Mouse (Mus musculus) T-cell, adult 66 days (primary cell): ENCODE data around the gene Card6. TPM values are rescaled to one million over a fixed set of nuclear protein-coding genes. Genes with fewer than 3 reads are reported as not detected.

Source experiments
- total RNA-seq, 2 experiments: library from RNA; stranded (reverse); gene quantifications; 3 replicates in 1 of 2; 4 replicates in 1 of 2; pipeline ENCODE4 v1.2.4; 2023

The Card6 gene
- total RNA-seq = 10 to 100 TPM; 77.3 to 77.4 TPM

GRCm38 (mm10) chr15:5107686-5108654 is at the start of gene Card6:
TSS of gene Card6 (minus strand) at chr15:5108539.

GRCm38 (mm10) chr15:5143361-5144020 is 35.2 kb upstream of the Card6 start, which contains the start of gene Prkaa1:
TSS of gene Prkaa1 (plus strand) at chr15:5143861.

GRCm38 (mm10) chr15:5116270-5117030 is 8.1 kb upstream of the Card6 start, which contains the start of gene Rpl37:
TSS of gene Rpl37 (plus strand) at chr15:5116645.

GRCm38 (mm10) chr15:5063635-5064034 is 44.7 kb downstream of the Card6 start, which contains the start of gene C7:
TSS of gene C7 (minus strand) at chr15:5063740.

Other genes starting within 250 kb of the Card6 start
- not detected for gene Mroh2b, start 209.8 kb downstream of the Card6 start, total RNA-seq
- not detected for gene C7, start 44.8 kb downstream of the Card6 start, total RNA-seq
- gene Rpl37, start 8.1 kb upstream of the Card6 start, total RNA-seq = 1,000 to 10,000 TPM; 1,008 to 1,068 TPM
- gene Prkaa1, start 35.3 kb upstream of the Card6 start, total RNA-seq = 10 to 100 TPM; 25.5 to 27.1 TPM
- 10 to 100 TPM; 25.8 to 31.6 TPM for gene Ttc33, start 77.0 kb upstream of the Card6 start, total RNA-seq
- gene Ptger4, start 135.6 kb upstream of the Card6 start, total RNA-seq = 10 to 100 TPM; 38.2 to 43.6 TPM